Mouse (Mus musculus): ENCODE results near the gene Acad9.
"Not testable (repeated sequence)": the region's sequence is repeated elsewhere in the genome, so short reads cannot be mapped to it uniquely, and the experiment has no call there.

Gene Acad9

GRCm38 (mm10) chr3:36087591-36087990, 21.8 kb downstream of the Acad9 start:
- DNase-seq (ENCODE audit: low read depth, low spot score), result no peak

DNA sequence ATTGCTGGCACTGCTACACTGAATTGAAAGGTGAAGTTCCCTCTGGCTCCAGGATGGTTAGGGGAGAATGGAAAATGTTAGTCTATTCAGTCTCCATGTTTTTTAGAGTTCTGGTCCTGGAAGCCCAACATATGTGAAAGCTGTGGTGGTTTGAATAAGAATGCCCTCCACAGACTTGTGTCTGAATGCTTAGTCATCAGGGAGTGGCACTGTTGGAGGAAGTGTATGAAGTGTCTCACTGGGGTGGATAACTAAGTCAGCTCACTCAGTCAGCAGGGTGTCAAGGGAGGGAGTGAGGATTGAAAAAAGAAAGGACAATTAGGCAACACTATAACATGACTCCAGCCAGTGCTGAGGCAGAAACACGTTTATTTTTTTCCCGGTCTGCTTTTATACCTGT, 29.6 kb downstream of the Acad9 start:
- DNase-seq (ENCODE audit: low read depth, low spot score), result no peak

DNA sequence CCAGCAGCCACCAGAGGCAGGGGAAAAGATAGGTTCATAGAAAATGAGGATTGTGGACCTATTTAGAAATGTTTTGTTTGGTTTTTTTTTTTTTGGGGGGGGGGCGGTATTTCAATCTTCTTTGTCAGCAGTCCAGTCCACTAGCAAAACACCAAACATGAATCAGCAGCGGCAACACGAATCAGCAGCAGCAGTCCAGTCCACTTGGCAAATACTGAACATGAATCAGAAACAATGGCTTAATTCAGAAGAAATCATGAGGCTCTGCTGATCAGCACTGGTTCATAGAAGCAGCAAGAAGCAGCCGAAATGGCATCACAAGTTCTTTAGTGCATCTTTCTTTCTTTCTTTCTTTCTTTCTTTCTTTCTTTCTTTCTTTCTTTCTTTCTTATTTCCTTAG, 50.3 kb downstream of the Acad9 start:
- DNase-seq (ENCODE audit: low read depth, low spot score), result no peak

- no peak for DNase-seq (ENCODE audit: low read depth, low spot score)
Measured at GRCm38 (mm10) chr3:36119684-36120548, 54.1 kb downstream of the Acad9 start.

DNA sequence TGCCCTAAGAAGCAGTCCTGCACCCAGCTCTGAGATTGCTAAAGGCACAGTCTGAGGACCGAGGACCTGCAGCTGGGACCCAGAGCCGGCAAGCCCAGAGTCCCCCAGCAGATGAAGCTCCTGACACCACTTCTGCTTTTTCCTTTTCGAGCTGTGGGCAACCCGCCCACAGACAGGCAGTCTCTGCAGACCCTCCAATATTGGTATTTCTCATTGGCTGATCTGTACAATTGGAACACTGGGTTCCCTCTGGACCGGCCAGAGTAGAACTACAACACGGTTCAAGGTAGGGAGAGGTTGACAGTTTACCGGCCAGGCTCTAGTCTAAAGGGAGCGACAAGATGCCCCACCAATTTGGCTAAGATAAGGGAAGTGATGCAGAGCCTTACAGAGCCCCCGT, 60.4 kb downstream of the Acad9 start:
- DNase-seq (ENCODE audit: low read depth, low spot score), result not testable (repeated sequence)

DNA sequence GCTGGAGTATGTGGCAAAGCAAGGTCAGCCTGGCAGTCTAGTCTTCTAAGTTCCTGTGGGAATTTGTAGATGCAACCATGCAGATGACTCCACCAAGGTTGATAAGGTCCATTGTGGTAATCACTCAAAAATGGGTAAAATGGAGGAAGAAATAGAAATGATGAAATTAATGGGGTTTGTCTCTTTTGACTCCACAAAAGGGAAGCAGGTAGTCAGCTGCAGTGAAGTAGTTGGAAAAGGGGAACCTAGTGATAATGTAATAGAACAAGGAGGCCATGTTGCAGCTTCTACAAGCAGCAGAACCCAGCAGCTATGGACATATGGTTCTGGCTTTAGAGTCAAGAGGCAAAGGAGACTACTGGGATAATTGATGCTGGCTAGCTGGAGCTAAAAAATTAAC, 70.4 kb downstream of the Acad9 start:
- DNase-seq (ENCODE audit: low read depth, low spot score), result no peak

GRCm38 (mm10) chr3:36137560-36137959, 71.8 kb downstream of the Acad9 start:
- DNase-seq (ENCODE audit: low read depth, low spot score), result peak; percentile 43

DNA sequence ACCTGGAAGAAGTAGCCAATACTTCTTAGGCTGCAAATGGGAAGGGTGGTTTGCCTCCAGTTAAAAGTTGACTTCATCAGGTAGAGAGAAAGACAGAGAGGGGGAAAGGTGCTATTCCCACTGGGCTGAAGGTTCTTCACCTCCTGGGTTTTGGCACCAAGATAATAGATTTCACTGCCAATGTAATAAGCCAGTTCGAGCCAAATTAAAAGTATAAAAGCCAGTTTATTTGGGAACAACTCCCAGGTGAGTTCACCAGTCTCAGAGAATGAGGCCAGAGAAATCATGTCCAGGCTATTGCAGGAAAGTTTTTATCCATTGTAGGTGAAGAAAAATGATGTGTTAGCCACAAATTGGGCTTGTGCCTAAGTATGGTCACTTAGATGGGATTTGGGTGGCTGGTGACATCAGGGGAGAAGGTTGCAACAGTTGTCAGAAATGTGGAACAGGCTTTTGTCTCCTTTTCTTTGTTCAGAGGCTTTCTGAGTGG, 72.4 kb downstream of the Acad9 start:
- no peak for DNase-seq (ENCODE audit: low read depth, low spot score)

- no peak for DNase-seq (ENCODE audit: low read depth, low spot score)
Measured at GRCm38 (mm10) chr3:36138996-36139395, 73.2 kb downstream of the Acad9 start.

All from forelimb bud, embryonic 11.5 days (tissue).